Mouse (Mus musculus) embryonic fibroblast, embryonic 13.5 days (primary cell): ENCODE data around the gene Pygm.

Experiments
- CTCF ChIP-seq: IDR thresholded peaks from 2 replicates; pipeline ENCODE4 v1.5.1; 2011; ENCODE audit warnings: mild to moderate bottlenecking, control low read depth, low read length, moderate library complexity, borderline replicate concordance; ENCODE audit not compliant: insufficient read depth
- POLR2A ChIP-seq: IDR thresholded peaks from 2 replicates; pipeline ENCODE4 v1.6.1; 2011; ENCODE audit warnings: low read depth, mild to moderate bottlenecking, control low read depth, low read length, moderate library complexity

DNA sequence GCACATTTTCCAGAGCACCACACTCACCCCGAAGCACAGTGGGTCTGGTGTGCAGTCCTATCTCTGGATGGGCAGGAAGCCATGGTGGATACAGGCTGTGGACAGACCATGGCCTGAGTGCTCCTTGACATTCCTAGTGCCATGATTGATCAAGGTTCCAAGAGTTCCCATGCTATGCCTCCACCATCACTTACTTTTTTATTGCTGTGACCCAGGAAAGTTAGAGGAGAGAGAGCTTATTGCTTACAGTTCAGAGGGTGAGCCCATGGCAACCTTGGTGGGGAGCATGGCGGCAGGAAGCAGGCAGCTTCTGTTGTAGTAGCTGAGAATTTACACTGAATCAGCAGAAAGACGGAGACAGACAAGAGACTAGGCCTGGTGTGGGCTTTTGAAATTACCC lies 22.9 kb upstream of the Pygm start:
- TF ChIP-seq POLR2A (no peak), CTCF (no peak)
